Mouse (Mus musculus) forebrain, postnatal 0 days (tissue): ENCODE results near the gene Ccdc127. TPM values are rescaled to one million over a fixed set of nuclear protein-coding genes. Genes with fewer than 3 reads are reported as not detected.

Experiments
- ATAC-seq: fragments of 200-750 bp; cut with Nextera tagmentation; 2 replicates; pipeline ENCODE4 v1.8.0; 2017; ENCODE audit warnings: mild to moderate bottlenecking, moderate library complexity
- DNase-seq: peaks from one replicate; pipeline ENCODE4 v3.0.0-alpha.2; 2015
- H3K27ac ChIP-seq: fragments of 300-500 bp; sonication (generic); 2 replicates; pipeline ENCODE4 v1.5.1; 2014; ENCODE audit warnings: low read depth, mild to moderate bottlenecking, antibody characterized with exemption, low read length, moderate library complexity, mixed read lengths
- H3K27me3 ChIP-seq: fragments of 300-500 bp; sonication (generic); 2 replicates; pipeline ENCODE4 v1.6.1; 2014; ENCODE audit warnings: mild to moderate bottlenecking, low read length, mixed read lengths; ENCODE audit not compliant: insufficient read depth
- H3K36me3 ChIP-seq: fragments of 300-500 bp; sonication (generic); 2 replicates; pipeline ENCODE4 v1.6.1; 2014; ENCODE audit warnings: mild to moderate bottlenecking, moderate library complexity; ENCODE audit not compliant: insufficient read depth
- H3K4me1 ChIP-seq: fragments of 300-500 bp; sonication (generic); 2 replicates; pipeline ENCODE4 v1.6.1; 2014; ENCODE audit warnings: antibody characterized with exemption; ENCODE audit not compliant: insufficient read depth
- H3K4me2 ChIP-seq: fragments of 300-500 bp; sonication (generic); 2 replicates; pipeline ENCODE4 v1.6.1; 2014; ENCODE audit warnings: low read depth, mild to moderate bottlenecking, moderate library complexity
- H3K4me3 ChIP-seq: fragments of 300-500 bp; sonication (generic); 2 replicates; pipeline ENCODE4 v1.5.1; 2014; ENCODE audit warnings: low read depth, low read length, mixed read lengths
- H3K9ac ChIP-seq: fragments of 300-500 bp; sonication (generic); 2 replicates; pipeline ENCODE4 v1.6.1; 2014; ENCODE audit warnings: mild to moderate bottlenecking
- H3K9me3 ChIP-seq: fragments of 300-500 bp; sonication (generic); 2 replicates; pipeline ENCODE4 v1.6.1; 2016; ENCODE audit warnings: low read length
- CTCF ChIP-seq: sonication (generic); IDR thresholded peaks from 2 replicates; pipeline ENCODE4 v1.5.1; 2016; ENCODE audit warnings: antibody characterized with exemption, control low read depth, low read depth
- WGBS: fragments of 180-500 bp; shearing (Covaris S2); extraction: QIAGEN DNeasy Blood & Tissue Kit; methylation state at CpG from one replicate; pipeline ENCODE4 v1.1.7; 2014; 5-methylcytosine and 5-hydroxymethylcytosine counted together
- polyA plus RNA-seq: library from polyadenylated mRNA; unstranded; fragments of >200 nt; fragmentation: Nextera tagmentation; extraction: Ambion mirVana; gene quantifications from 2 replicates; pipeline ENCODE4 v1.2.1, GENCODE M21; 2015
- total RNA-seq: library from RNA; depleted of rRNA; stranded (reverse); fragments of >200 nt; gene quantifications from 2 replicates; pipeline ENCODE4 v1.2.3, GENCODE M21; 2014

Gene Ccdc127
- total and polyA plus RNA-seq, 2 experiments from 2014 or later, result 22.2 to 39.8 TPM

DNA sequence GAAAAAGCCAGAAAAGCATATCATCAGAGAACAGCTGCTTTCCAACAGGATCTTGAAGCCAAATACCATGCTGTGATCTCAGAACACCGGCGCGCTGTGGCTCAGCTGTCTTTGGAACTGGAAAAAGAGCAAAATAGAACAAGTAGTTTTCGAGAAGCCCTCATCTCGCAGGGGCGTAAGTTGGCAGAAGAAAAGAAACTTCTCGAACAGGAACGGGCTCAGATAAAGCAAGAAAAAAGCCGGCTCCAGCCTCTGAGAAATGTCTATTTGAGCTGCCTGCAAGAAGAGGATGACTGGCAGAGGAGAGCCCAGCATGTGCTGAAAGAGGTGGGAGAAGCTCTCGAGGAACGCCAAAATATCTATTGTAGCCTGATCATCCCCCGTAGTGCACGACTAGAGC is 6.4 kb downstream of the Ccdc127 start:
- TF ChIP-seq CTCF, result no peak
- ATAC-seq (no peak), DNase-seq (no peak)

DNA sequence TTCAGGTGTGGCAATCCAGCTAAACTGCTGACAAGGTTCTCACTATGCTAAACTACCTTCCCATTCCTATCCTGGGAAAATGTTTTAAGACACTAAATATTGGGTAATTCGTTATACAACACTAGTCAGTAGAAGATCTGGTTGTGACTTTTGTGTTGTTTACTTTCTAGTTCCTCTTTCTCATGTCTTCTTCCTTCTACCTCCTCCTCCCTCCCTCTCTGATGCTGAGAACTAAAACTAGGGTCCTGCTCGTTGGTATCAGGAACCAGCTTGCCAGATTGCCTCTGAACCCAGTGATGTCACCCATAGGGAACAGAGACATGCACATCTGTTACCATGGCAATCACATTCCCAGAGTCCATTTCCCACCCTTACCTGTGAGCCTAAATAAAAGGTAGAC is 12.1 kb downstream of the Ccdc127 start:
- Histone ChIP-seq H3K9me3 (no peaks in the 10 kb centered on the region), H3K4me3 (no peak overlapping the region), H3K4me2 (no peak overlapping the region), H3K9ac (no peak overlapping the region), H3K4me1 (no peaks in the 10 kb centered on the region), H3K27me3 (no peaks in the 10 kb centered on the region), H3K27ac (no peak overlapping the region), H3K36me3 (peaks cover 37% of the 10 kb centered on the region)
- no peak for DNase-seq
- WGBS, result 78% methylated on average over 2 of the region's 2 CpGs
- ATAC-seq, result no peak
- no peak for TF ChIP-seq CTCF

More for the DNA sequence above, 6.4 kb downstream of the Ccdc127 start:
- Histone ChIP-seq H3K27ac (no peak overlapping the region), H3K9ac (no peak overlapping the region), H3K4me2 (no peak overlapping the region), H3K4me1 (no peaks in the 10 kb centered on the region), H3K4me3 (no peak overlapping the region), H3K9me3 (no peaks in the 10 kb centered on the region), H3K27me3 (no peaks in the 10 kb centered on the region), H3K36me3 (peaks cover 54% of the 10 kb centered on the region)
- WGBS, result 94% methylated on average over 13 of the region's 13 CpGs

DNA sequence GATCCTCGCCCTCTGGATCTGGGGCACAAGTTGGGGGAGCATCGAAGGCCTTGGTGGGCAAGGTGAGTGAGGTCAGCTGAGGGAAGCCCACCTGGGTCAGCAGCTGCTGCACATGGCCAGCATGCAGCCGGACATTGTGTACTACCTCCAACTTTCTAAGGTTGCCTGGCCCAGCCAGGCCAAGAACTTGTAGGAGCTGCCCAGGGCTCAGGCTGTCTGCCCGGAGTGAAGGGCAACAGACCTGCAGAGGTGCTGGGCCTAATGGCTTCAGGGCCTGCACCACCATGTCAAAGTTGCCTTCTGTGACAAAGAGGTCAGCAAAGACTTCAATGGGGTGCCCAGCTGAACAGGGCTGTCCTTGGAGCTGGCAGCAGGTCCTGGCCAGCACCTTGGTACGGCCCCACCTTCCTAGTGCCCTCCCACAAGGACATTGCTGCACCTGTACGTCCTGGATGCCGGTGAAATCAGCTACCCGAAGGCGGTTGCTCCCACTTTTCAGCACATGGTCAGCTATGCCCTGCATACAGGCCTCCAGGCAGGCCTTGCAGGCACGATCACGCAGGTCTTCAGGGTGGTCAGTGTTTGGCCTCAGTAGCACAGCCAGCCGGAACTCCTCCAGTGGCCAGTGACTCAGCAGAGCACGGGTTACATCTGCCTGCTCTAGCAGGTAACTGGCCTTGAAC is 13.2 kb downstream of the Ccdc127 start:
- no peak for ATAC-seq
- Histone ChIP-seq H3K4me2 (no peak overlapping the region), H3K4me1 (no peaks in the 10 kb centered on the region), H3K9me3 (0 out of 2 replicates have a peak, but pooled peaks cover 3% of the 10 kb centered on the region), H3K27me3 (no peaks in the 10 kb centered on the region), H3K4me3 (no peak overlapping the region), H3K9ac (no peak overlapping the region), H3K36me3 (peaks cover 30% of the 10 kb centered on the region), H3K27ac (no peak overlapping the region)
- no peak for TF ChIP-seq CTCF
- no peak for DNase-seq
- WGBS, result 92% methylated on average over 13 of the region's 13 CpGs

DNA sequence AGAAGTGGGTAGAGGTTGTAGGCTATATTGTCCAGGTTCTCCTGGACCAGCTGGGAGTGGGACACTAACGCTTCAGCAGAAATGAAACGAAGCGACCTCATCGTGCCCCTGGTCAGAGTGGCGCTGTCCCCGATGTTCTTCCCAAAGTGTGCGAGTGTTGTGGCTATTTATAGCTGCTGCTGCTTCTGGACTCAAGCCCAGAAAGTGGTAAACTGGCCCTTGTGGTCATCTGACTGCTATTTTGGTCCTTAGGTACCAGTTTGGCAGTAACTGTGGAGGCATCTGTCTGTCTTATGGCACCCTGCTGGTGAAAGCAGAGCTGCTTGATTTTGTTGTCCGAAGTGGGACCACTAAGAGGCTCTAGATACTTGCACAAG is 13.7 kb downstream of the Ccdc127 start, which contains the start of gene Lrrc14b:
Lrrc14b (minus strand) TSS at position 147 of the 377 bp plus-strand sequence.
- Histone ChIP-seq H3K9me3 (0 out of 2 replicates have a peak, but pooled peaks cover 3% of the 10 kb centered on the region), H3K4me3 (no peak within 1 kb of the TSS), H3K27ac (no peak within 1 kb of the TSS), H3K27me3 (no peaks in the 10 kb centered on the region), H3K4me2 (no peak within 1 kb of the TSS), H3K9ac (no peak within 1 kb of the TSS), H3K4me1 (no peaks in the 10 kb centered on the region), H3K36me3 (peaks cover 24% of the 10 kb centered on the region)
- 80% methylated on average over 8 of the region's 8 CpGs for WGBS
- DNase-seq, result no peak
- no peak for ATAC-seq
- TF ChIP-seq CTCF, result no peak

DNA sequence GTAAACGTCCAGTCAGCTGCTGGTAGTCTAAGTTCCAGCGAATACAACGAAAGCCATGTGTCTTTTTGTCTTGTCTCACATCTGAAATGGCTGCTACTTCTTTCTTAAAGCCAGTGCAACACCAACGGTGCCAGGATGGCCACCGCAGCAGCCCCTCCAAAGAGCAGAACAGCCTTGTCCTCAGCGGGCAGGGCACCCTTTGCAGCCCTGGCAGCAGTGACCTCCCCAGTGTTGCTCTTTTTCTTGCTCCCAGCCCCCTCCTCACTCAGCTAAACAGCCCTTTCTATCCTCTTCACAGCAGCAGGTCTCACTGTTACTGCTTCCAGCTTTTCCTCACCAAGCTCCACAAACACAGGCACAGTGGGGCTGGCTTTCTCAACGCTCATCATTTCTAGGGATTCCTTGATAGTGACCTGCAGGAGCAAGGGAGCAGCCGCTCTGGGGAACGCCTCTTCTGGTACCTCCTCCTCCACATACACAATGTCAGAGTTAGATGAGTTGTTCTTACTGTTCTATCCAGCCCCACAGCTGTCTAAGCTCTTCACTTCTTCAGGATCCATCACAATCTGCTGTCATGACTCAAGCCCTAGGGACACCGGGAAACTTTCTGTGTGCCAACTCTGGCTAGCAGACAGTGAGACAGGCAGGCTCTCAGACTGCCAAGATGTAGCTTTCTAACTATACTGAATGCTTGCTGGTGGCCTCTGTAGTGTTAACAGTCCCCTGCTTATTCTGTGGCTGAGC is 31.6 kb downstream of the Ccdc127 start:
- 50% methylated on average over 10 of the region's 10 CpGs for WGBS
- Histone ChIP-seq H3K27ac (no peak overlapping the region), H3K9ac (no peak overlapping the region), H3K36me3 (0 out of 2 replicates have a peak, but pooled peaks cover 4% of the 10 kb centered on the region), H3K4me2 (no peak overlapping the region), H3K27me3 (no peaks in the 10 kb centered on the region), H3K4me1 (0 out of 2 replicates have a peak, but pooled peaks cover 6% of the 10 kb centered on the region), H3K4me3 (no peak overlapping the region), H3K9me3 (no peaks in the 10 kb centered on the region)
- ATAC-seq (peak; percentile 66), DNase-seq (no peak)
- TF ChIP-seq CTCF, result no peak

DNA sequence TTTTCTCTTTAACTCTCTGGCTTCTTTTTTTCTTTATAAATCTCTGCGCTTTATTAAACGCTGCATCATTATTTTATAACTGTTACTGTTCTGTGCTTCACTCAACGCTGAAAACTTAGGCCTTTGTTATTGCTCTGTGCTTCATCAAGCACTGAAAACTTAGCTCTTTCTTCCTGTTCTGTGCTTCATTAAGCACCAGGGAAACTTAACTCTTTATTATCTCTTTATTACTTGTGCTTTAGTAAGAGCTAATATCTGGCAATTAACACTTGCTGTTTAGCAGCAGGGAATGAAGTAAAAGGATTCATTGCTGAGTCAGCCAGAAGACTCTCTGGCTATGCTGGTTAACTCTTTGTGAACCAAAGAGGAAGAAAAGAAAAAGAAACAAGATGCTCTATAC is 32.2 kb downstream of the Ccdc127 start:
- no peaks in the 10 kb centered on the region for H3K9me3 ChIP-seq
- H3K27ac ChIP-seq, result no peak overlapping the region
- H3K4me1 ChIP-seq, result 0 out of 2 replicates have a peak, but pooled peaks cover 6% of the 10 kb centered on the region
- no peaks in the 10 kb centered on the region for H3K36me3 ChIP-seq
- WGBS, result 12% methylated on average over 3 of the region's 3 CpGs
- ATAC-seq (peak; percentile 12; the same call in 1 of the 2 replicates), DNase-seq (no peak)
- no peak overlapping the region for H3K4me2 ChIP-seq
- no peaks in the 10 kb centered on the region for H3K27me3 ChIP-seq
- no peak for TF ChIP-seq CTCF
- H3K4me3 ChIP-seq, result no peak overlapping the region
- no peak overlapping the region for H3K9ac ChIP-seq

DNA sequence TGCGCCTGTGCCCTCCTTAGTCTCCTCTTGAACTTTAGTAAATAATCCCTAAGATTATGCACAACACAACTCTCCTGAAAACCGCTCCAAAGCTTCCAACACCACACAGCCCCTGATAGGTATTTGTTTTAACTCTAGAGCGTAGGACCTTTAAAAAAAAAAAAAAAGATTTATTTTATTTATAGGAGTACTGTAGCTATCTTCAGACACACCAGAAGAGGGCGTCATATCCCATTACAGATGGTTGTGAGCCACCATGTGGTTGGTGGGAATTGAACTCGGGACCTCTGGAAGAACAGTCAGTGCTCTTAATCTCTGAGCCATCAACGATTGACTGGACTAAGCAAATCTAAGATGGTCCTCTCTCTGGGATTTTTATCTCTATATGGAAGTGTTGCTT is 39.6 kb downstream of the Ccdc127 start:
- Histone ChIP-seq H3K4me3 (peak overlapping the region; percentile 74), H3K9ac (peak overlapping the region; percentile 69), H3K9me3 (no peaks in the 10 kb centered on the region), H3K36me3 (no peaks in the 10 kb centered on the region), H3K27ac (no peak overlapping the region), H3K4me1 (peaks cover 6% of the 10 kb centered on the region; the same call in 1 of the 2 replicates), H3K4me2 (peak overlapping the region; percentile 62), H3K27me3 (no peaks in the 10 kb centered on the region)
- DNase-seq (no peak), ATAC-seq (0 out of 2 replicates have a peak, but pooled peaks have one; percentile 1)
- peak; percentile 48 for TF ChIP-seq CTCF
- 67% methylated on average over 6 of the region's 6 CpGs for WGBS
